Mouse (Mus musculus) forebrain, embryonic 13.5 days (tissue): ENCODE data around the gene Pou2f3. TPM values are rescaled to one million over a fixed set of nuclear protein-coding genes. Genes with fewer than 3 reads are reported as not detected.

Source experiments
- ATAC-seq: fragments of 200-750 bp; cut with Nextera tagmentation; 2 replicates; pipeline ENCODE4 v1.8.0; 2017
- H3K27ac ChIP-seq: fragments of 300-500 bp; sonication (generic); 2 replicates; pipeline ENCODE4 v1.5.1; 2015; ENCODE audit warnings: inconsistent platforms, mild to moderate bottlenecking, moderate library complexity
- H3K27me3 ChIP-seq: fragments of 300-500 bp; sonication (generic); 2 replicates; pipeline ENCODE4 v1.6.1; 2015; ENCODE audit warnings: mild to moderate bottlenecking, inconsistent platforms
- H3K36me3 ChIP-seq: fragments of 300-500 bp; sonication (generic); 2 replicates; pipeline ENCODE4 v1.6.1; 2015; ENCODE audit warnings: mild to moderate bottlenecking, inconsistent platforms; ENCODE audit not compliant: poor library complexity, severe bottlenecking
- H3K4me1 ChIP-seq: fragments of 300-500 bp; sonication (generic); 2 replicates; pipeline ENCODE4 v1.6.1; 2015; ENCODE audit warnings: inconsistent platforms
- H3K4me2 ChIP-seq: fragments of 300-500 bp; sonication (generic); 2 replicates; pipeline ENCODE4 v1.6.1; 2015; ENCODE audit warnings: inconsistent platforms, mild to moderate bottlenecking, moderate library complexity
- H3K4me3 ChIP-seq: fragments of 300-500 bp; sonication (generic); 2 replicates; pipeline ENCODE4 v1.5.1; 2015; ENCODE audit warnings: mild to moderate bottlenecking, inconsistent platforms
- H3K9ac ChIP-seq: fragments of 300-500 bp; sonication (generic); 2 replicates; pipeline ENCODE4 v1.6.1; 2015; ENCODE audit warnings: mild to moderate bottlenecking, inconsistent platforms
- H3K9me3 ChIP-seq: fragments of 300-500 bp; sonication (generic); replicated peaks from 2 replicates; pipeline ENCODE4 v1.6.1; 2016; ENCODE audit warnings: inconsistent platforms
- WGBS: fragments of 180-500 bp; shearing (Covaris S2); methylation state at CpG from one replicate; pipeline ENCODE4 v1.1.7; 2015; 5-methylcytosine and 5-hydroxymethylcytosine counted together
- polyA plus RNA-seq: library from polyadenylated mRNA; unstranded; fragments of >200 nt; fragmentation: Nextera tagmentation; extraction: Ambion mirVana; gene quantifications from 2 replicates; pipeline ENCODE4 v1.2.1, GENCODE M21; 2015

The Pou2f3 gene
- not detected in 2 replicates for polyA plus RNA-seq

GRCm38 (mm10) chr9:43210190-43210682 is at the start of gene Pou2f3:
Pou2f3 (minus strand) TSS chr9:43210369.
- WGBS, result 6% methylated on average over 13 of the region's 13 CpGs
- no peak within 1 kb of the TSS for H3K4me3 ChIP-seq
- H3K9ac ChIP-seq, result no peak within 1 kb of the TSS
- H3K9me3 ChIP-seq, result no peaks in the 10 kb centered on the region
- H3K27me3 ChIP-seq, result peaks cover 33% of the 10 kb centered on the region
- H3K4me2 ChIP-seq, result peak within 1 kb of the TSS; percentile 2; the same call in 1 of the 2 replicates
- H3K36me3 ChIP-seq, result no peaks in the 10 kb centered on the region
- no peak within 1 kb of the TSS for H3K27ac ChIP-seq
- peaks cover 19% of the 10 kb centered on the region for H3K4me1 ChIP-seq
- no peak for ATAC-seq

- 18% methylated on average over 5 of the region's 5 CpGs for WGBS
- no peak for ATAC-seq
- H3K9me3 ChIP-seq, result no peaks in the 10 kb centered on the region
Observed at GRCm38 (mm10) chr9:43253271-43253681, 43.1 kb upstream of the Pou2f3 start.

GRCm38 (mm10) chr9:43252790-43253189 is 42.6 kb upstream of the Pou2f3 start:
- Histone ChIP-seq H3K4me2 (no peak overlapping the region), H3K27me3 (no peaks in the 10 kb centered on the region), H3K9me3 (no peaks in the 10 kb centered on the region), H3K9ac (no peak overlapping the region), H3K4me1 (peaks cover 10% of the 10 kb centered on the region), H3K36me3 (no peaks in the 10 kb centered on the region), H3K4me3 (no peak overlapping the region), H3K27ac (no peak overlapping the region)
- ATAC-seq, result no peak
- 59% methylated on average over 3 of the region's 3 CpGs for WGBS

More at GRCm38 (mm10) chr9:43253271-43253681, 43.1 kb upstream of the Pou2f3 start:
- no peak overlapping the region for H3K4me3 ChIP-seq
- H3K27ac ChIP-seq, result no peak overlapping the region
- H3K27me3 ChIP-seq, result no peaks in the 10 kb centered on the region
- H3K36me3 ChIP-seq, result no peaks in the 10 kb centered on the region
- H3K4me2 ChIP-seq, result no peak overlapping the region
- no peak overlapping the region for H3K9ac ChIP-seq
- H3K4me1 ChIP-seq, result peaks cover 10% of the 10 kb centered on the region

GRCm38 (mm10) chr9:43251786-43252185 is 41.6 kb upstream of the Pou2f3 start:
- Histone ChIP-seq H3K9me3 (no peaks in the 10 kb centered on the region), H3K27me3 (no peaks in the 10 kb centered on the region), H3K9ac (no peak overlapping the region), H3K4me2 (no peak overlapping the region), H3K4me3 (no peak overlapping the region), H3K27ac (no peak overlapping the region), H3K36me3 (no peaks in the 10 kb centered on the region), H3K4me1 (peaks cover 10% of the 10 kb centered on the region)
- 94% methylated on average over 2 of the region's 2 CpGs for WGBS
- ATAC-seq, result no peak

GRCm38 (mm10) chr9:43246738-43247180 is 36.6 kb upstream of the Pou2f3 start:
- H3K27me3 ChIP-seq, result no peaks in the 10 kb centered on the region
- no peak for ATAC-seq
- H3K36me3 ChIP-seq, result no peaks in the 10 kb centered on the region
- H3K9me3 ChIP-seq, result no peaks in the 10 kb centered on the region
- no peak overlapping the region for H3K4me3 ChIP-seq
- H3K4me2 ChIP-seq, result no peak overlapping the region
- no peak overlapping the region for H3K9ac ChIP-seq
- 56% methylated on average over 10 of the region's 10 CpGs for WGBS
- no peak overlapping the region for H3K27ac ChIP-seq
- H3K4me1 ChIP-seq, result no peaks in the 10 kb centered on the region

GRCm38 (mm10) chr9:43245801-43246570 is 35.8 kb upstream of the Pou2f3 start:
- no peak for ATAC-seq
- no peak overlapping the region for H3K4me2 ChIP-seq
- no peak overlapping the region for H3K9ac ChIP-seq
- no peak overlapping the region for H3K27ac ChIP-seq
- H3K27me3 ChIP-seq, result no peaks in the 10 kb centered on the region
- H3K9me3 ChIP-seq, result no peaks in the 10 kb centered on the region
- no peaks in the 10 kb centered on the region for H3K4me1 ChIP-seq
- 92% methylated on average over 7 of the region's 7 CpGs for WGBS
- H3K36me3 ChIP-seq, result no peaks in the 10 kb centered on the region
- no peak overlapping the region for H3K4me3 ChIP-seq

GRCm38 (mm10) chr9:43242432-43242831 is 32.3 kb upstream of the Pou2f3 start:
- H3K4me1 ChIP-seq, result peaks cover 27% of the 10 kb centered on the region
- H3K4me3 ChIP-seq, result no peak overlapping the region
- no peak overlapping the region for H3K4me2 ChIP-seq
- 88% methylated on average over 5 of the region's 5 CpGs for WGBS
- H3K27me3 ChIP-seq, result peaks cover 17% of the 10 kb centered on the region
- no peaks in the 10 kb centered on the region for H3K36me3 ChIP-seq
- H3K27ac ChIP-seq, result no peak overlapping the region
- ATAC-seq, result no peak
- no peaks in the 10 kb centered on the region for H3K9me3 ChIP-seq
- H3K9ac ChIP-seq, result no peak overlapping the region

GRCm38 (mm10) chr9:43241970-43242369 is 31.8 kb upstream of the Pou2f3 start:
- H3K9ac ChIP-seq, result no peak overlapping the region
- WGBS, result 88% methylated on average over 8 of the region's 8 CpGs
- H3K4me2 ChIP-seq, result no peak overlapping the region
- no peak for ATAC-seq
- no peaks in the 10 kb centered on the region for H3K9me3 ChIP-seq
- H3K4me3 ChIP-seq, result no peak overlapping the region
- no peak overlapping the region for H3K27ac ChIP-seq
- H3K27me3 ChIP-seq, result peaks cover 17% of the 10 kb centered on the region
- H3K4me1 ChIP-seq, result peaks cover 30% of the 10 kb centered on the region
- H3K36me3 ChIP-seq, result no peaks in the 10 kb centered on the region

GRCm38 (mm10) chr9:43241291-43241690 is 31.1 kb upstream of the Pou2f3 start:
- Histone ChIP-seq H3K27me3 (peaks cover 17% of the 10 kb centered on the region), H3K36me3 (no peaks in the 10 kb centered on the region), H3K4me2 (no peak overlapping the region), H3K9ac (no peak overlapping the region), H3K4me3 (no peak overlapping the region), H3K27ac (no peak overlapping the region), H3K4me1 (peaks cover 30% of the 10 kb centered on the region), H3K9me3 (no peaks in the 10 kb centered on the region)
- WGBS, result 44% methylated on average over 4 of the region's 4 CpGs
- ATAC-seq, result no peak

- Histone ChIP-seq H3K4me3 (peak overlapping the region; percentile 60), H3K27me3 (peaks cover 17% of the 10 kb centered on the region), H3K9me3 (no peaks in the 10 kb centered on the region), H3K4me2 (peak overlapping the region; percentile 79), H3K9ac (no peak overlapping the region), H3K27ac (no peak overlapping the region), H3K4me1 (peaks cover 30% of the 10 kb centered on the region), H3K36me3 (no peaks in the 10 kb centered on the region)
- no peak for ATAC-seq
- WGBS, result 37% methylated on average over 2 of the region's 2 CpGs
Observed at GRCm38 (mm10) chr9:43240594-43240900, 30.4 kb upstream of the Pou2f3 start.

GRCm38 (mm10) chr9:43239712-43240593 is 29.8 kb upstream of the Pou2f3 start, which contains the start of gene Oaf:
Oaf (minus strand) TSS chr9:43239911.
- H3K9ac ChIP-seq, result peak within 1 kb of the TSS; percentile 68
- 2% methylated on average over 41 of the region's 44 CpGs for WGBS
- H3K4me3 ChIP-seq, result peak within 1 kb of the TSS; percentile 60
- H3K4me1 ChIP-seq, result peaks cover 30% of the 10 kb centered on the region
- peaks cover 17% of the 10 kb centered on the region for H3K27me3 ChIP-seq
- peak; percentile 89 for ATAC-seq
- no peaks in the 10 kb centered on the region for H3K36me3 ChIP-seq
- H3K9me3 ChIP-seq, result no peaks in the 10 kb centered on the region
- H3K27ac ChIP-seq, result peak within 1 kb of the TSS; percentile 1; the same call in 1 of the 2 replicates
- H3K4me2 ChIP-seq, result peak within 1 kb of the TSS; percentile 79
